Mouse (Mus musculus): Measurements from ENCODE around the gene Mfsd13b. TPM values are rescaled to one million over a fixed set of nuclear protein-coding genes. Genes with fewer than 3 reads are reported as not detected.
"Not testable (repeated sequence)": the region's sequence is repeated elsewhere in the genome, so short reads cannot be mapped to it uniquely, and the experiment has no call there.

Mfsd13b gene
- polyA plus RNA-seq, 1 experiment from 2014 or later, result not detected

GRCm38 (mm10) chr7:120942506-120942905 is 39.8 kb upstream of the Mfsd13b start:
- Histone ChIP-seq H3K9ac (replicated peaks; ENCODE audit: low read length) (no peak overlapping the region), H3K4me3 (ENCODE audit: low read depth, low read length) (no peak overlapping the region), H3K27me3 (ENCODE audit: control insufficient read depth, insufficient read depth, low read length) (no peaks in the 10 kb centered on the region), H3K9me3 (replicated peaks; ENCODE audit: control insufficient read depth, low read length) (no peaks in the 10 kb centered on the region), H3K27ac (replicated peaks; ENCODE audit: low read depth, low read length) (no peak overlapping the region), H3K36me3 (replicated peaks; ENCODE audit: control insufficient read depth, insufficient read depth, low read depth, low read length) (peaks cover 7% of the 10 kb centered on the region), H3K4me1 (ENCODE audit: control insufficient read depth, insufficient read depth, low read length) (no peaks in the 10 kb centered on the region), H3K4me2 (ENCODE audit: low read depth, low read length) (no peak overlapping the region)
- DNase-seq (ENCODE audit: low spot score), result no peak
- no peak for ATAC-seq (replicated peaks; ENCODE audit: insufficient number of reproducible peaks, low FRiP score, low TSS enrichment, low read depth)
- 82% methylated on average over 1 of the region's 1 CpGs for WGBS

GRCm38 (mm10) chr7:120943936-120944509 is 38.3 kb upstream of the Mfsd13b start:
- Histone ChIP-seq H3K27ac (replicated peaks; ENCODE audit: low read depth, low read length) (no peak overlapping the region), H3K4me2 (ENCODE audit: low read depth, low read length) (no peak overlapping the region), H3K36me3 (replicated peaks; ENCODE audit: control insufficient read depth, insufficient read depth, low read depth, low read length) (peaks cover 7% of the 10 kb centered on the region; the same call in 1 of the 2 replicates), H3K4me3 (ENCODE audit: low read depth, low read length) (no peak overlapping the region), H3K27me3 (ENCODE audit: control insufficient read depth, insufficient read depth, low read length) (no peaks in the 10 kb centered on the region), H3K9ac (replicated peaks; ENCODE audit: low read length) (no peak overlapping the region), H3K4me1 (ENCODE audit: control insufficient read depth, insufficient read depth, low read length) (no peaks in the 10 kb centered on the region), H3K9me3 (replicated peaks; ENCODE audit: control insufficient read depth, low read length) (no peaks in the 10 kb centered on the region)
- ATAC-seq (replicated peaks; ENCODE audit: insufficient number of reproducible peaks, low FRiP score, low TSS enrichment, low read depth) (no peak), DNase-seq (ENCODE audit: low spot score) (no peak)
- WGBS, result 88% methylated on average over 7 of the region's 8 CpGs

DNA sequence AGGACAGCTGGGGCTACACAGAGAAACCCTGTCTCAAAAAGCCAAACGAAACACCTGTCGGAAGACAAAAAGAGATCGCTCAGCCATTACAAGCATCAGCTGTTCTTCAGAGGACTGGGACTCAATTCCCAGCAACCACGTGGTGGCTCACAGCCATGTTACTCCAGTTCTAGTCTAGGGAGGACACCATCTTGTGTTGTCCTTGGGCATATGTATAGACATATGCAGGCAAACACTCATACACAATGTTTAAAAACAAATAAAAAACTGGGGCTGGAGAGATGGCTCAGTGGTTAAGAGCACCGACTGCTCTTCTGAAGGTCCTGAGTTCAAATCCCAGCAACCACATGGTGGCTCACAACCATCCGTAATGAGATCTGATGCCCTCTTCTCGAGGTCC is 28.7 kb upstream of the Mfsd13b start:
- ATAC-seq (replicated peaks; ENCODE audit: insufficient number of reproducible peaks, low FRiP score, low TSS enrichment, low read depth), result not testable (repeated sequence)
- WGBS, result 92% methylated on average over 7 of the region's 7 CpGs

GRCm38 (mm10) chr7:120960116-120960515 is 22.2 kb upstream of the Mfsd13b start:
- H3K27me3 ChIP-seq (ENCODE audit: control insufficient read depth, insufficient read depth, low read length), result no peaks in the 10 kb centered on the region
- no peaks in the 10 kb centered on the region; the same call in 1 of the 2 replicates for H3K36me3 ChIP-seq (replicated peaks; ENCODE audit: control insufficient read depth, insufficient read depth, low read depth, low read length)
- no peak overlapping the region for H3K9ac ChIP-seq (replicated peaks; ENCODE audit: low read length)
- no peak for ATAC-seq (replicated peaks; ENCODE audit: insufficient number of reproducible peaks, low FRiP score, low TSS enrichment, low read depth)
- no peak overlapping the region for H3K4me2 ChIP-seq (ENCODE audit: low read depth, low read length)
- H3K27ac ChIP-seq (replicated peaks; ENCODE audit: low read depth, low read length), result no peak overlapping the region
- DNase-seq (ENCODE audit: low spot score), result no peak
- H3K4me3 ChIP-seq (ENCODE audit: low read depth, low read length), result no peak overlapping the region
- H3K9me3 ChIP-seq (replicated peaks; ENCODE audit: control insufficient read depth, low read length), result no peaks in the 10 kb centered on the region
- H3K4me1 ChIP-seq (ENCODE audit: control insufficient read depth, insufficient read depth, low read length), result no peaks in the 10 kb centered on the region
- 77% methylated on average over 2 of the region's 2 CpGs for WGBS

More for the DNA sequence above, 28.7 kb upstream of the Mfsd13b start:
- not testable (repeated sequence) for DNase-seq (ENCODE audit: low spot score); H3K4me1 ChIP-seq (ENCODE audit: control insufficient read depth, insufficient read depth, low read length); H3K9me3 ChIP-seq (replicated peaks; ENCODE audit: control insufficient read depth, low read length); H3K4me2 ChIP-seq (ENCODE audit: low read depth, low read length); H3K9ac ChIP-seq (replicated peaks; ENCODE audit: low read length); H3K36me3 ChIP-seq (replicated peaks; ENCODE audit: control insufficient read depth, insufficient read depth, low read depth, low read length); H3K27me3 ChIP-seq (ENCODE audit: control insufficient read depth, insufficient read depth, low read length); H3K4me3 ChIP-seq (ENCODE audit: low read depth, low read length); H3K27ac ChIP-seq (replicated peaks; ENCODE audit: low read depth, low read length)

- WGBS, result 86% methylated on average over 6 of the region's 6 CpGs
- Histone ChIP-seq H3K9ac (replicated peaks; ENCODE audit: low read length) (no peak overlapping the region), H3K4me2 (ENCODE audit: low read depth, low read length) (no peak overlapping the region), H3K27ac (replicated peaks; ENCODE audit: low read depth, low read length) (no peak overlapping the region), H3K36me3 (replicated peaks; ENCODE audit: control insufficient read depth, insufficient read depth, low read depth, low read length) (no peaks in the 10 kb centered on the region; the same call in 1 of the 2 replicates), H3K4me1 (ENCODE audit: control insufficient read depth, insufficient read depth, low read length) (no peaks in the 10 kb centered on the region), H3K4me3 (ENCODE audit: low read depth, low read length) (no peak overlapping the region), H3K9me3 (replicated peaks; ENCODE audit: control insufficient read depth, low read length) (no peaks in the 10 kb centered on the region), H3K27me3 (ENCODE audit: control insufficient read depth, insufficient read depth, low read length) (no peaks in the 10 kb centered on the region)
- no peak for DNase-seq (ENCODE audit: low spot score)
- no peak for ATAC-seq (replicated peaks; ENCODE audit: insufficient number of reproducible peaks, low FRiP score, low TSS enrichment, low read depth)
These were observed 21.7 kb upstream of the Mfsd13b start for GRCm38 (mm10) chr7:120960601-120961000.

GRCm38 (mm10) chr7:120961893-120962292 is 20.4 kb upstream of the Mfsd13b start:
- Histone ChIP-seq H3K4me3 (ENCODE audit: low read depth, low read length) (no peak overlapping the region), H3K4me2 (ENCODE audit: low read depth, low read length) (no peak overlapping the region), H3K9ac (replicated peaks; ENCODE audit: low read length) (no peak overlapping the region), H3K4me1 (ENCODE audit: control insufficient read depth, insufficient read depth, low read length) (no peaks in the 10 kb centered on the region), H3K36me3 (replicated peaks; ENCODE audit: control insufficient read depth, insufficient read depth, low read depth, low read length) (no peaks in the 10 kb centered on the region; the same call in 1 of the 2 replicates), H3K9me3 (replicated peaks; ENCODE audit: control insufficient read depth, low read length) (no peaks in the 10 kb centered on the region), H3K27me3 (ENCODE audit: control insufficient read depth, insufficient read depth, low read length) (no peaks in the 10 kb centered on the region), H3K27ac (replicated peaks; ENCODE audit: low read depth, low read length) (no peak overlapping the region)
- no peak for DNase-seq (ENCODE audit: low spot score)
- ATAC-seq (replicated peaks; ENCODE audit: insufficient number of reproducible peaks, low FRiP score, low TSS enrichment, low read depth), result no peak
- 64% methylated on average over 3 of the region's 3 CpGs for WGBS

DNA sequence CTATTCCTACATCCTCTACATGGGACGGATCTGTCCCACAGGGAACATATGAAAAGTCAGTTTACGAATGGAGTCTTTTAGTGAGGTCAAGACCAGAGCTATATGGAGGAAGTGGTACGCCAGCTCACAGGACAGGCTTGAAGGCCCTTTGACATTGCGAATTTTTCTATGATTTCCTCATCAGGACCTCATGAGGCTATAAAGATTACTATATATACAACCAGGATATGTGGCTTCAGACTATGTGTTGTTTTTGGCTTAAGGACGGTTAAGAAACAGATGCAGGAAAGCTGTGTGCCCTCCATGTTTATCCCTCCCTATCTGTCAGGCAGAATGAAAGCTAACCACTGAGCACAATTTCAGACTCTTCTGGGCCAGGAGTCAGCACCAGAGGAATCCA is 19.2 kb upstream of the Mfsd13b start:
- no peaks in the 10 kb centered on the region for H3K4me1 ChIP-seq (ENCODE audit: control insufficient read depth, insufficient read depth, low read length)
- no peaks in the 10 kb centered on the region; the same call in 1 of the 2 replicates for H3K36me3 ChIP-seq (replicated peaks; ENCODE audit: control insufficient read depth, insufficient read depth, low read depth, low read length)
- H3K9me3 ChIP-seq (replicated peaks; ENCODE audit: control insufficient read depth, low read length), result no peaks in the 10 kb centered on the region
- ATAC-seq (replicated peaks; ENCODE audit: insufficient number of reproducible peaks, low FRiP score, low TSS enrichment, low read depth) (no peak), DNase-seq (ENCODE audit: low spot score) (no peak)
- no peak overlapping the region for H3K4me3 ChIP-seq (ENCODE audit: low read depth, low read length)
- no peak overlapping the region for H3K9ac ChIP-seq (replicated peaks; ENCODE audit: low read length)
- WGBS, result 84% methylated on average over 5 of the region's 5 CpGs
- H3K4me2 ChIP-seq (ENCODE audit: low read depth, low read length), result no peak overlapping the region
- H3K27ac ChIP-seq (replicated peaks; ENCODE audit: low read depth, low read length), result no peak overlapping the region
- no peaks in the 10 kb centered on the region for H3K27me3 ChIP-seq (ENCODE audit: control insufficient read depth, insufficient read depth, low read length)

- H3K9ac ChIP-seq (replicated peaks; ENCODE audit: low read length), result no peak overlapping the region
- WGBS, result 89% methylated on average over 7 of the region's 7 CpGs
- H3K27me3 ChIP-seq (ENCODE audit: control insufficient read depth, insufficient read depth, low read length), result no peaks in the 10 kb centered on the region
- H3K9me3 ChIP-seq (replicated peaks; ENCODE audit: control insufficient read depth, low read length), result no peaks in the 10 kb centered on the region
- H3K36me3 ChIP-seq (replicated peaks; ENCODE audit: control insufficient read depth, insufficient read depth, low read depth, low read length), result no peaks in the 10 kb centered on the region
- no peak for ATAC-seq (replicated peaks; ENCODE audit: insufficient number of reproducible peaks, low FRiP score, low TSS enrichment, low read depth)
- H3K4me3 ChIP-seq (ENCODE audit: low read depth, low read length), result no peak overlapping the region
- H3K4me1 ChIP-seq (ENCODE audit: control insufficient read depth, insufficient read depth, low read length), result no peaks in the 10 kb centered on the region
- no peak for DNase-seq (ENCODE audit: low spot score)
- no peak overlapping the region for H3K4me2 ChIP-seq (ENCODE audit: low read depth, low read length)
- H3K27ac ChIP-seq (replicated peaks; ENCODE audit: low read depth, low read length), result no peak overlapping the region
These were observed 13.1 kb upstream of the Mfsd13b start for GRCm38 (mm10) chr7:120969221-120969620.

All from embryonic facial prominence, embryonic 11.5 days (tissue).